ENCODE assay signal across 8 mouse cellular contexts in genomic region chr19:54047386-54048050, GRCm38 (mm10). TPM values are rescaled to one million over a fixed set of nuclear protein-coding genes. Genes with fewer than 3 reads are reported as not detected.
DNase-seq lines count a peak whose midpoint lies in the region; ATAC-seq and TF ChIP-seq lines count a peak whose summit lies in the region.

No protein-coding gene starts in this region.

- WGBS in forebrain, embryonic 11.5 days = 1% methylated on average over 27 of the region's 27 CpGs
- WGBS in limb, embryonic 14.5 days = 1% methylated on average over 27 of the region's 27 CpGs
- 2% methylated on average over 27 of the region's 27 CpGs for WGBS in neural tube, embryonic 15.5 days

- H3K4me2 ChIP-seq in forebrain, embryonic 11.5 days (ENCODE audit: low read depth, low read length, severe bottlenecking) = peak overlapping the region; percentile 99
- peak overlapping the region; percentile 99 for H3K4me2 ChIP-seq in limb, embryonic 14.5 days (replicated peaks; ENCODE audit: low read depth, low read length, severe bottlenecking)
- H3K4me2 ChIP-seq in neural tube, embryonic 15.5 days = peak overlapping the region; percentile 100

- peak overlapping the region; percentile 29; the same call in 1 of the 2 replicates for H3K9ac ChIP-seq in forebrain, embryonic 11.5 days (ENCODE audit: low read length)
- peak overlapping the region; percentile 47 for H3K9ac ChIP-seq in limb, embryonic 14.5 days (ENCODE audit: low read depth, low read length, severe bottlenecking)
- H3K9ac ChIP-seq in neural tube, embryonic 15.5 days (replicated peaks) = peak overlapping the region; percentile 81; the same call in 1 of the 2 replicates

- no peak for TF ChIP-seq POLR2A in limb, embryonic 14.5 days (IDR thresholded peaks at IDR 0.05; ENCODE audit: borderline replicate concordance, extremely low read depth, insufficient read depth, insufficient read length)

- H3K27ac ChIP-seq in forebrain, embryonic 11.5 days (ENCODE audit: low read depth, low read length) = no peak overlapping the region
- no peak overlapping the region for H3K27ac ChIP-seq in limb, embryonic 14.5 days (replicated peaks; ENCODE audit: low read depth, low read length)
- H3K27ac ChIP-seq in neural tube, embryonic 15.5 days (replicated peaks) = no peak overlapping the region

- H3K36me3 ChIP-seq in forebrain, embryonic 11.5 days (ENCODE audit: control insufficient read depth, insufficient read depth, low read length) = no peaks in the 10 kb centered on the region
- H3K36me3 ChIP-seq in limb, embryonic 14.5 days (ENCODE audit: control insufficient read depth, insufficient read depth, low read length) = no peaks in the 10 kb centered on the region
- H3K36me3 ChIP-seq in neural tube, embryonic 15.5 days = no peaks in the 10 kb centered on the region

- ATAC-seq in forebrain, embryonic 11.5 days (replicated peaks; ENCODE audit: low FRiP score) = no peak
- no peak for ATAC-seq in limb, embryonic 14.5 days (ENCODE audit: low FRiP score, low read depth)
- no peak for ATAC-seq in neural tube, embryonic 15.5 days (ENCODE audit: low FRiP score)

- peaks cover 45% of the 10 kb centered on the region for H3K27me3 ChIP-seq in forebrain, embryonic 11.5 days (ENCODE audit: control insufficient read depth, insufficient read depth, low read length)
- H3K27me3 ChIP-seq in limb, embryonic 14.5 days (ENCODE audit: control insufficient read depth, insufficient read depth, low read length) = peaks cover 46% of the 10 kb centered on the region
- peaks cover 20% of the 10 kb centered on the region for H3K27me3 ChIP-seq in neural tube, embryonic 15.5 days (replicated peaks)

- H3K4me3 ChIP-seq in forebrain, embryonic 11.5 days (ENCODE audit: low read depth, low read length) = peak overlapping the region; percentile 50
- peak overlapping the region; percentile 52 for H3K4me3 ChIP-seq in limb, embryonic 14.5 days (replicated peaks; ENCODE audit: low read length)
- peak overlapping the region; percentile 70 for H3K4me3 ChIP-seq in neural tube, embryonic 15.5 days (replicated peaks)

- peak; percentile 29 for DNase-seq in embryo, embryonic 10 days (ENCODE audit: low spot score)
- no peak for DNase-seq in embryo, embryonic 10.5 days (ENCODE audit: low spot score)
- peak; percentile 95 for DNase-seq in 416B (ENCODE audit: low read depth)
- DNase-seq in forebrain, embryonic 11.5 days (ENCODE audit: low spot score) = peak; percentile 63
- DNase-seq in limb, embryonic 14.5 days (ENCODE audit: low spot score) = no peak
- DNase-seq in lung, postnatal 14 days = no peak
- DNase-seq in ovary, postnatal 10 days (ENCODE audit: low spot score) = no peak

- H3K9me3 ChIP-seq in forebrain, embryonic 11.5 days (ENCODE audit: control insufficient read depth, low read length) = no peaks in the 10 kb centered on the region
- H3K9me3 ChIP-seq in limb, embryonic 14.5 days (ENCODE audit: control insufficient read depth, low read length) = no peaks in the 10 kb centered on the region
- no peaks in the 10 kb centered on the region for H3K9me3 ChIP-seq in neural tube, embryonic 15.5 days (replicated peaks)

- peaks cover 21% of the 10 kb centered on the region for H3K4me1 ChIP-seq in forebrain, embryonic 11.5 days (replicated peaks; ENCODE audit: control insufficient read depth, insufficient read depth, low read length)
- peaks cover 24% of the 10 kb centered on the region for H3K4me1 ChIP-seq in limb, embryonic 14.5 days (ENCODE audit: control insufficient read depth, insufficient read depth, low read length)
- H3K4me1 ChIP-seq in neural tube, embryonic 15.5 days = peaks cover 48% of the 10 kb centered on the region

RNA-seq across cellular contexts. Expression of gene Adra2a, which starts 3.6 kb away (rescaled TPM):
- polyA plus RNA-seq in forebrain, embryonic 11.5 days (2014; fragmentation: Nextera tagmentation; extraction: Ambion mirVana) = 2.0 and 3.0 TPM in 2 replicates
- 3.7 and 6.6 TPM in 2 replicates for polyA plus RNA-seq in limb, embryonic 14.5 days (2012; rRNA removed)
- 1.2 and 1.4 TPM in 2 replicates for polyA plus RNA-seq in limb, embryonic 14.5 days (2014; fragmentation: Nextera tagmentation; extraction: Ambion mirVana)
- 3.9 and 4.6 TPM in 2 replicates for polyA plus RNA-seq in neural tube, embryonic 15.5 days (2015; fragmentation: Nextera tagmentation; extraction: Ambion mirVana)

Comparison
In these comparisons a context has a peak if more than half of its experiments do, and no peak if none do; other contexts are left out.
1. DNase-seq: peak in embryo, embryonic 10 days (single experiment), 416B (single experiment) and forebrain, embryonic 11.5 days (single experiment); none in embryo, embryonic 10.5 days (single experiment), limb, embryonic 14.5 days (single experiment), lung, postnatal 14 days (single experiment) and ovary, postnatal 10 days (single experiment).
2. H3K9ac ChIP-seq: peak in every context shown above with its lines; median percentile 81 in neural tube, embryonic 15.5 days; 47 in limb, embryonic 14.5 days; 29 in forebrain, embryonic 11.5 days.
3. Peak in every context shown above with its lines, with median percentiles within 50 percentile points of each other: H3K4me2 ChIP-seq and H3K4me3 ChIP-seq.